In genomic region chr4:70906771-70907749, GRCm38 (mm10) we compare ENCODE assay signal across 16 mouse cellular contexts.
A peak's percentile ranks its signal among the peaks of the same experiment; 100 is the strongest.
DNase-seq lines count a peak whose midpoint lies in the region; ATAC-seq and TF ChIP-seq lines count a peak whose summit lies in the region.
"Had no signal": no experiment of that assay in that cellular context is flagged by ENCODE, and none has a peak within 500 bp of the region (broad histone marks: within the 10 kb centered on the region; RNA-seq: fewer than 3 reads in every experiment).

No protein-coding gene starts in this region.

- H3K27ac ChIP-seq in left cerebral cortex, adult 2 months: no peak overlapping the region
- no peak overlapping the region for H3K27ac ChIP-seq in intestine, embryonic 15.5 days
- H3K27ac ChIP-seq: embryonic facial prominence, embryonic 13.5 days; heart, embryonic 10.5 days had no signal

- peak; percentile 43; the same call in 1 of the 2 replicates for ATAC-seq in intestine, embryonic 15.5 days

- H3K36me3 ChIP-seq in intestine, embryonic 15.5 days: no peaks in the 10 kb centered on the region
- H3K36me3 ChIP-seq: embryonic facial prominence, embryonic 13.5 days; heart, embryonic 10.5 days had no signal

- no peak overlapping the region for H3K9ac ChIP-seq in intestine, embryonic 15.5 days
- H3K9ac ChIP-seq: embryonic facial prominence, embryonic 13.5 days had no signal

- H3K27me3 ChIP-seq in intestine, embryonic 15.5 days (replicated peaks): no peaks in the 10 kb centered on the region
- H3K27me3 ChIP-seq: megakaryocyte, embryonic 14.5 days had no signal

- peak; percentile 46 for TF ChIP-seq CTCF in left cerebral cortex, adult 2 months (IDR thresholded peaks at IDR 0.05)

- WGBS in intestine, embryonic 15.5 days: 48% methylated on average over 3 of the region's 3 CpGs

- intact Hi-C loops in left cerebral cortex, adult 2 months (cut with DNase I): loop anchor here (5.0 kb wide), 1 partner anchor 1290 kb away; no protein-coding TSS in a partner anchor

- H3K9me3 ChIP-seq in intestine, embryonic 15.5 days: no peaks in the 10 kb centered on the region
- H3K9me3 ChIP-seq: embryonic facial prominence, embryonic 13.5 days; heart, embryonic 10.5 days; megakaryocyte, embryonic 14.5 days had no signal

- H3K4me1 ChIP-seq in intestine, embryonic 15.5 days (replicated peaks): no peaks in the 10 kb centered on the region
- H3K4me1 ChIP-seq: embryonic facial prominence, embryonic 13.5 days; heart, embryonic 10.5 days; megakaryocyte, embryonic 14.5 days had no signal

- peak; percentile 35 for DNase-seq in embryo, embryonic 10.5 days (ENCODE audit: low spot score)
- DNase-seq in embryo, embryonic 10 days (ENCODE audit: low spot score): no peak
- DNase-seq in left cerebral cortex, adult 2 months (ENCODE audit: extremely low spot score in 1 of 2, low spot score in 2 of 2): no peak
- DNase-seq in left cerebral cortex, adult 18-20 months (ENCODE audit: low spot score in 2 of 2): no peak
- peak; percentile 20 for DNase-seq in embryo, embryonic 11.5 days (ENCODE audit: low read depth, low spot score)
- DNase-seq in c-Kit-positive CD71-positive TER-119-positive erythroid progenitor cells, embryonic 14.5 days (ENCODE audit: low spot score): no peak
- no peak for DNase-seq in cerebellum, adult 11-12 months
- DNase-seq: adrenal gland, postnatal 25 days; cerebellum, adult 11 months; heart, postnatal 36 days; kidney, adult 18-20 months; lung, adult 2 months had no signal

- H3K4me2 ChIP-seq in intestine, embryonic 15.5 days (replicated peaks): no peak overlapping the region
- H3K4me2 ChIP-seq: embryonic facial prominence, embryonic 13.5 days had no signal

- H3K4me3 ChIP-seq in left cerebral cortex, adult 2 months: no peak overlapping the region
- H3K4me3 ChIP-seq in intestine, embryonic 15.5 days (replicated peaks): no peak overlapping the region
- H3K4me3 ChIP-seq: embryonic facial prominence, embryonic 13.5 days; heart, embryonic 10.5 days; megakaryocyte, embryonic 14.5 days had no signal

Comparison
In these comparisons a context has a peak if more than half of its experiments do, and no peak if none do; other contexts are left out.
1. DNase-seq: peak in embryo, embryonic 10.5 days (single experiment) and embryo, embryonic 11.5 days (single experiment); none in embryo, embryonic 10 days (single experiment), left cerebral cortex, adult 2 months (0 of 2), left cerebral cortex, adult 18-20 months (0 of 2), c-Kit-positive CD71-positive TER-119-positive erythroid progenitor cells, embryonic 14.5 days (single experiment) and cerebellum, adult 11-12 months (single experiment).